Mouse (Mus musculus) CD4-positive, CD25-positive, alpha-beta regulatory T cell, adult 2 months (primary cell): ENCODE data around the gene Creg2.
A peak's percentile ranks its signal among the peaks of the same experiment; 100 is the strongest.
"Not testable (repeated sequence)": the region's sequence is repeated elsewhere in the genome, so short reads cannot be mapped to it uniquely, and the experiment has no call there.

ENCODE experiments used
- DNase-seq: peaks from one replicate; pipeline ENCODE4 v3.0.0-alpha.2; 2012; ENCODE audit warnings: low read depth, low spot score

Gene Creg2

DNA sequence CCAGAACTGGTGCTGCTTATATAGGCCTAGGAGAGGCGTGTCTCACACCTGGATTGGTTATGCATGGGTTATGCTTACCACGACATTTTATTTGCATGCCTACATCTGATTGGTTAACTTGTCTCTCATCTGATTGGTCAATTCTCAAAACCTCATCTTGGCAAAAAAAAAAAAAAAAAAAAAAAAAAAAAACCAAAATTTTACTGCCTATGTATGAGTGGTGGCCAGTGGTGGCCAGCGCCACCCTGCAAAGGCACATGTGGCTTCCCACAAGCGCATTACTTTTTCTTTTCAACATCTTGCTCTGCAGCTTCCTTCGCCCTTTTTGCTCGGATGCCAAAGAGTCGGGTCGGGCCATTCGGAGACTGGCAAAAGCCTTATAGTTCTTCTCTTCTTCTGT is 54.1 kb downstream of the Creg2 start:
- not testable (repeated sequence) for DNase-seq

DNA sequence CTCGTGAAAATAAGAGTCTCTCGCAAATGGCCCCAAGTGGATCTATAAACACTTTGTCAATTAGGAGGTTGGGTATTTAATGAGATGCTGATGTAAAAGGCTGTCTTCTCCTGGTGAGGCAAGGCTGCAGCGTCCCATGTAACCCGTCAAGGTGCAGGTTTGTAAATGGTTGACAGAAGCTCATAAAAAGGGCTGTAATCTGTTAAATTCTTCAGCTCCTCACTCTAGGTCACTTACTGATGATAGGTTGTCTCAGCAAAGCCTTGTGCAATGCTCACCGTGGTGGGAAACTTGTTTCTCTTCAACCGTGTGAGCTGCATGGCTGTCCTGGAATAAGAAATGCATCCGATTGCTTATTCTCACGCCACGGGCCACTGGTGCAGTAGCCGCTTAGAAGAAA is 57.4 kb downstream of the Creg2 start:
- no peak for DNase-seq

DNA sequence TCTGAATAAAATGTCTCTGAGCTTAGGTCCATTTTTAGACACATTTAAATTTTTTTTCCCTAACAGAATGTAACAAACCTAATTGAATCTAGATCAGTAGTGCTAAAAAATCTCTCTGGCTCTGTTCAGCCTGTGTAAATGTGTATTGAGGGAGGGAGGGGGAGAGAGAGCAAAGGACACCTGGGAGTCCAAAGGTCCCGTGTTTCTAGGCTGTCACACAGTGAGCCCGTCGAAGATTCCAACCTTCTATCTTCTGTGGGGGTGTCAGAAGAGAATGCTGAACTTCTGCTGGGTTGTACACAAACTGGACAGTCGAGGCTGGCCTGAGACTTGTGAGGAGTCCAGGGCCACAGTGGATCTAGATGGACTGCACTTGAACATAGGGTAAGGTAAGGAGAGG is 59.2 kb downstream of the Creg2 start:
- no peak for DNase-seq

DNA sequence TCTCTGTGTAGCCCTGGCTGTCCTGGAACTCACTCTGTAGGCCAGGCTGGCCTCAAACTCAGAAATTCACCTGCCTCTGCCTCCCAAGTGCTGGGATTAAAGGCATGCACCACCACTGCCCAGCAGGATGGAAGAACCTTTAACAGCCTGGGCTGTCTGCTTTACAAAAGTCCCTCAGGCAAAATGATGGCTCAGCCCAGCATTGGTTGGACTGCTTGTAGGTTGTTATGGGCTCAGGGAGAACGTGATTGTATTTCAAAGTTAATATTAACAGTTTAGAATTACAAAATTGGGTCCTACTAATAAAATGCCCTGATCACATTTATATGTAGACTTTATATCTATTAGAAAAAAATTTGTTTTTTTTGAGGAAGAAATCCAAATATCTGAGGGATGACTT is 59.7 kb downstream of the Creg2 start:
- DNase-seq = not testable (repeated sequence)

DNA sequence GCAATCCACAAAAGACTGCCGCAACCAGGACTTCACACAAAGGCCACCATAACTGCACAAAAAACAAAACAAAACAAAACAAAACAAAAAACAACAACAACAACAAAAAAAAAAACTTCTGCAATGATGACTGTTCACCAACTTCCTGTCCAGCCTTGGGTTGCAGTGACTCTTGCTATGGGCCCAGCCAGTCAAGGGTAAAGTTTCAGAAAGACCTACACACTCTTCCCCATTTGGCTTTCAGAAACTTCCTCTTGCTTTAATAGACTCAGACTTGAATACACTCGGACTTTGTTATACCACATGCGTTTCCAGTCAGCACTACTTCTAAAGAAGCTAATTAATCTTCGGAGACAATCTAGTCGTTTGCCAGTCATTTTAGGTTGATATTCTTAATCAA is 61.1 kb downstream of the Creg2 start:
- no peak for DNase-seq

DNA sequence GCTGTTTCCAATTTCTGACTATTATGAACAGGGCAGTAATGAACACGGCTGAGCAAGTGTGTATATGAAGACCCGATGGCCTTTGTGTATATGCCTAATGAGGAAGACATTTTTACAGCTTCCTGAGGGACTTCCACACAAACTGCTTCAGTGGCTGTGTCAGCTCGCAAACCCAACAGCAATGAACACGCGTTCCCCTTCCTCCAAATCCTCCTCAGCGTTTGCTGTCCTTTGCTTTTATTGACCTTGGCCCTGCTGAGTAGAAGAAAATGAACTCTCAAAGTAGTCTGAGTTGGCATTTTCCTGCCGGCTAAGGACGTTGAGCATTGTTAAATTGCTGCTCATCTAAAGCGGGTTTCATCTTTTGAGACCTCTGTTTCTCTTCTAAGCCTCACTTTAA is 65.9 kb downstream of the Creg2 start:
- no peak for DNase-seq

DNA sequence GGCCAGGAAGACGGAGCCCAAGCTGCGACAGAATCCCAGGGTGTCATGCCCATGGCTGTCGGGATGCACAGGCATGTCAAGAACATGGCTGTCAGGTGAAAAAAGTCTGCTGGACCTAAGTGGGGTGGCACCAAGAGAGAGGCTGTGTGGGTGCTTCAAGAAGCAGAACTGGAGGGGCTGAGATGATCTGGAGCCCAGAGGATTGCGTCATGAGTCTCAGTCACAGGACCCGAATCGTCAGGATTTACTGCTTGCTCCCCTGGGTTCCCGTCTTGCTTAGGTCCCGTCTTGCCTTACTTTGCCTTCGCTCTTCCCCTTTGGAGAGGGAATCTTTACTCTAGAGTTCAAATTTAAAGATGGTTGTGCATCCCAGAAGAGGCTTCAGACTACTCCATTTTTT is 68.1 kb downstream of the Creg2 start:
- no peak for DNase-seq

DNA sequence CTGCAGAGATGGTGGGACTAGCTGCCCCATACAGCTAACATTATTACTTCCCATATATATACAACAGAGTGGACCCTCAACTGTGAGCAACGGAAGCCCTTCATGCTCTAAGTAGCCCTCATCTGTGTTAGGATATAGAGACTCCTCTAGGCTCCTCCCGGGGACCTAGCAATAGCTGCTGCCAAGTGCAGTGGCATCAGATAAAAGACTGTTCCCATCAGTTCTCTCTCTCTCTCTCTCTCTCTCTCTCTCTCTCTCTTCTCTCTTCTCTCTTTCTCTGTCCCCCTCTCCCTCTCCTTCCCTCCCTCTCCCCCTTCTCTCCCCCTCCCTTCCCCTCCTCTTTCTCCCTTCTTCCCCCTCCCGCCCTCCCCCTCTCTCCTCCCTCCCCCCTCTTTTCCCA is 70.1 kb downstream of the Creg2 start:
- DNase-seq = no peak

DNA sequence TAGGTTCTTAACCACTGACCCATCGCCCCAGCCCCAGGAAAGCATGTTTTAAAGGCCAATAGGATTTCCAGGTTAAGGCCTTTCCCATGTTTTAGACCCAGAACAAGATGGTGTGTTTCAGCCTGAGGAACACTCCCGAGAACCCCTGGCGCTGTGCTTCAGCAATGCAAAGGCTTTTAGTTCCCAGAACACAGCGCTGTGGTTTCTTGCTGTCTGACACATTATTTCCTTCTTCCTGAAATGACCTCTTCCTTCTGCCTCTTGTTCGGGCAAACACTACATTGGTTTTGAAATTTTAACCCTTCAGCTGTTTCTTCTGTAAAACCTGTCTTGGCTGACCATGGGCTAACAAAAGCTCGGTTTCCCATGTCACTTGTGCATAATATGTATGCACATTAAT is 72.1 kb downstream of the Creg2 start:
- no peak for DNase-seq

DNA sequence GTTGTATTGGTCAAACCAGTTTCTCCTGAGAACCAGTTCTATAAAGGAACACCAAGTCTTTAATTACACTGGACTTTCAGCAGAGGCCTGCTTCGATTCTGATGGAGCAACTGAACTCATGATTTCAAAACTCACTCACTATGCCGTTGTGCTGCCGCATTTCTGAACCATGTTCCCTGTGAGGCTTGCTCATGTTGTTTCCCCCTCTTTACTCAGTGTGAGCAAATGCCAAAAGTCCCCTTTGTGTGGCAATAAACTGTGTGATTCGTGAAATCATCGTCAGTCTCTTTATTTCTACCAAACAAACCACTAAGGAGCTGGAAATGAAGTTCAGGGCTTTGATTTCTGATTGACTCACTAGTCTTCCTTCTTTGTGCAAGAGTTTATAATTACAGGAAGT is 72.8 kb downstream of the Creg2 start:
- no peak for DNase-seq

DNA sequence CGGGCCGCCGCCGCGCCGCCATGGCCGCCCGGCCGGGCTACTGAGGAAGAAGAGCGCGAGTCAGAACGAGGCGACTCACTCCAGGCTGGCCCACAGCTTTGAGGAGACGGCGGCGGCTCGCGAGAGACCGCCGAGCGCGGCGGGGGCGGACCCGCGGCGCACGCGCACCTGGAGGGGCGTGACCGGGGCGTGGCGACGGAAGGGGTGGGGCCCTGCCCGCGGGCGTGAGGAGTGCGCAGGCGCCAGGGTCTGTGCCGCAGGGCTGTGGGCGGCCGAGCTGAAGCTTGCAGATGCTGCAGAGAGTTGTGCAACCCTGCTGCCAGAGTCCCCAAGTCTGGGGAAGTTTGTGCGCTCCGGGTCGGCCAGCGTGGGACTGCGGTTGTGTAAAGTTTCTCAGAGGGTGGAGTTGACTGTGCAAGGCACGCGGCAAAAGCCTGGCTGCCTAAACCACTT is 74.0 kb downstream of the Creg2 start, which contains the start of gene Rnf149:
TSS of gene Rnf149 (minus strand) at position 153 of the 453 bp plus-strand sequence.
- peak; percentile 98 for DNase-seq

DNA sequence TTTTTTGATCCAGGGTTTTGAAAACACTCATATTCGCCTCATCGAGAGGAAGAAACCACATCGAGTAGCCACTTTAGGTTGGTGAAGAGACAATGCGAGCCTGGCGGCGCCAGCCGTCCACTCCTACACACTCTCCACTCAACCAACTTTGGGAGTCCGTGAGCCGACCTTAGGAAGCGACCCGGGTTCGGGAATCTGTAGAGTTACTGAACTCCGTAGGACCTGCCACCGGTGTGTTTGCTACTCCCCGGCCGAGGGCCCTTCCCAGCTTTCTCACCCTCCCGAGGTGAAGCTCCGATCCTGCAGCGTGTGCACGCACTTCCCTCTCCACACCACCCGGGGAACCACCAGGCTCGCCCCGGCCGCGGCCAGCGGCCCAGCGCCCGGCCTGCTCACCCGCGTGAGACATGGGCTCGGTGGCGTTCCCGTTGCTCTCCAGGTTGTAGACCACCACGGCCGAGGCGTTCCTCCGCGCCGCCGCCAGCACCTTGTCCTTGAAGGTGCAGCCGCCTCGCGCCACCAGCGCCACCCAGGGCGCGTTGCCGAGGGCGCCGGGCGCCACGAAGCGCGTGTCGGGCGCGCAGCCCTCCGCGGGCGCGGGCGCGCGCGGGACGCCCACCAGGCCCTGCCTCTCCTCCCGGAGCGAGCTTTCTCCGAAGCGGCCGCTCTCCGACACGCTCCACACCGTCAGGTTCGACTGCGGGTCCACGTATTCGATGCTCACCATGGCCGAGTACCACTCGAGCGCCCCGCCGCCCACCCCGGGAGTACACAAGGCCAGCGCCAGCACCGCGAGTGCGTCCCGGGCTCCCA is 74.6 kb downstream of the Creg2 start:
- DNase-seq = peak; percentile 78

DNA sequence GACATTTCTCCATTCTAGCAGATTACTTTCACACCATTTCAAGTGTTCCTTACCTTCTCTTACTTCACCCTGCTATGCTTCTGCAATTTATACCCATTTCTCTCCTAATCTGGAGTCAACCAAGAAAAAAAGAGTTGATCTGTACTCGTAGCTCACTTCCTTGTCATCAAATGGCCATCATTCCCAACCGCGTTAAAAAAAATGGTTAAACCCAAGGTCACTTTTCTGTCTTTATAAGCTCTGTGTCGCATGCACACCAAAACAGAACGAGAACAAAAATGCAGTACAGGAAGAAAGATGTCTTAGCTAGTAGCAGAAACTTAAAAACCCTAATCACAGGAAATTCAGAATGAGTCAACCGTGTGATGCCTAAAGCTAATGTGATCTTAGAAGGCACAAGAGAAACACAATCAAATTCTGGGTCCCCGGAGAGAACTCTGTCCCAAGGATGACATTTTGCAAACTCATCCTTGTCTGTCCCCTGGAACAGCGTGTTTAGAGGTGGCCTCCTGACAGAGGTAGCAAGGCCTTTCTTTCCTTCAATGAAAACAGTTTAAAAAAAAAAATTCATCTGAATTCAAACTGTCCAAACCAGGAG is 75.4 kb downstream of the Creg2 start:
- DNase-seq = peak; percentile 57

DNA sequence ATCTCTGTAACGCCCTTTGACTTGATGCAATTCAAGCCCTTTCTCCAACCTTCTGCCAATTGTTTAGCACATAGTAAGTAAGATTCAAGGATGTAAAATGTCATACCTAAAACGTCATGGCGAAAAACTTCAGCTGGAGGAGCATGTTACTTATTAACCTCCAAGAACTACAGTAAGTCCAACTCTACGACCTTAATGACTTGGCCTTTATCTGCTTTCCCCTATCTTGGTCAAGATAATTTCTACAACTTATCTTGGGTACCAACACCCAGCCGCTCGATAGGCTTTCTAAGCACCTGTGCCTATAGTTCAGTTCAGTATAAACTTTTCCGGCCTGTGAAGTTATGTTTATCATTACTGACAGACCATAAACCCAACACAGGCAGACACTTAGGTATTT is 77.4 kb downstream of the Creg2 start:
- no peak for DNase-seq

DNA sequence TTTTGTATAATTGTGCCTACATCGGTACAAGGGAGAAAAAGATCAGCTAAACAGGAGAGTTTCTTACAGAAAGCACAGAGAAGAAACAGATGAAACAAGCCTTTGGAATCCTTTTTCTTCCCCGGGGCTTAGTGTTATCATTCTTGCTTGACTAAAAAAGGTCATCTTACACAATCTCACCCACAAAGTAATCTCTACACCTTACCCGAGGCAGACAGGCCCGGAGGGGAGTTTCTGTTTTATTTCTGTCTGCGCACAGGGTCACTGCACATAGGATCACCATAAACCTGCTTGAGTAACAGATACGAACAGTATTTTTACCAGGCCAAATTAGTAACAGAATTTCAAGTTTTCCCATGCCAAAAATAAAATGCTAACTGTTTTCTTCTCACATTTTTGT is 79.6 kb downstream of the Creg2 start:
- no peak for DNase-seq
